Mouse (Mus musculus) lung, postnatal 25 days (tissue): ENCODE data around the gene Lrfn2.

Experiments
- DNase-seq: peaks from one replicate; pipeline ENCODE4 v3.0.0; 2022; ENCODE audit warnings: low spot score

Gene Lrfn2

GRCm38 (mm10) chr17:48963740-48964139, 31.6 kb downstream of the Lrfn2 start:
- no peak for DNase-seq

GRCm38 (mm10) chr17:48968304-48968703, 36.1 kb downstream of the Lrfn2 start:
- DNase-seq = no peak

GRCm38 (mm10) chr17:48971296-48971695, 39.1 kb downstream of the Lrfn2 start:
- DNase-seq = no peak

GRCm38 (mm10) chr17:48972866-48973265, 40.7 kb downstream of the Lrfn2 start:
- DNase-seq = no peak

GRCm38 (mm10) chr17:48973394-48973793, 41.2 kb downstream of the Lrfn2 start:
- DNase-seq = no peak

GRCm38 (mm10) chr17:48975055-48975454, 42.9 kb downstream of the Lrfn2 start:
- no peak for DNase-seq

- no peak for DNase-seq
Measured at GRCm38 (mm10) chr17:48976611-48977022, 44.4 kb downstream of the Lrfn2 start.

GRCm38 (mm10) chr17:48995256-48995993, 63.2 kb downstream of the Lrfn2 start:
- no peak for DNase-seq

- DNase-seq = no peak
Measured at GRCm38 (mm10) chr17:48999463-49000227, 67.5 kb downstream of the Lrfn2 start.

GRCm38 (mm10) chr17:49009384-49010073, 77.3 kb downstream of the Lrfn2 start:
- DNase-seq = no peak

- DNase-seq = no peak
Measured at GRCm38 (mm10) chr17:49013876-49014600, 81.9 kb downstream of the Lrfn2 start.

GRCm38 (mm10) chr17:49015368-49015767, 83.2 kb downstream of the Lrfn2 start:
- DNase-seq = no peak

- DNase-seq = no peak
Measured at GRCm38 (mm10) chr17:49016229-49016628, 84.0 kb downstream of the Lrfn2 start.

GRCm38 (mm10) chr17:49017438-49018415, 85.5 kb downstream of the Lrfn2 start:
- DNase-seq = no peak

- DNase-seq = no peak
Measured at GRCm38 (mm10) chr17:49018774-49019488, 86.8 kb downstream of the Lrfn2 start.

- DNase-seq = peak; percentile 23
Measured at GRCm38 (mm10) chr17:49029556-49030268, 97.5 kb downstream of the Lrfn2 start.

GRCm38 (mm10) chr17:49030269-49030615, 98.1 kb downstream of the Lrfn2 start:
- DNase-seq = no peak

- no peak for DNase-seq
Measured at GRCm38 (mm10) chr17:49030841-49031240, 98.7 kb downstream of the Lrfn2 start.

GRCm38 (mm10) chr17:49031790-49032189, 99.6 kb downstream of the Lrfn2 start:
- DNase-seq = peak; percentile 5

- DNase-seq = no peak
Measured at GRCm38 (mm10) chr17:49033276-49033675, 101.1 kb downstream of the Lrfn2 start.
